Mouse (Mus musculus): ENCODE measurements at regions not wholly inside any gene's neighbourhood (a gene's known extent, or its start where the extent isn't known, plus 50 kb on each side); places are given as distances from the start of the nearest gene placed in this dataset.

DNA sequence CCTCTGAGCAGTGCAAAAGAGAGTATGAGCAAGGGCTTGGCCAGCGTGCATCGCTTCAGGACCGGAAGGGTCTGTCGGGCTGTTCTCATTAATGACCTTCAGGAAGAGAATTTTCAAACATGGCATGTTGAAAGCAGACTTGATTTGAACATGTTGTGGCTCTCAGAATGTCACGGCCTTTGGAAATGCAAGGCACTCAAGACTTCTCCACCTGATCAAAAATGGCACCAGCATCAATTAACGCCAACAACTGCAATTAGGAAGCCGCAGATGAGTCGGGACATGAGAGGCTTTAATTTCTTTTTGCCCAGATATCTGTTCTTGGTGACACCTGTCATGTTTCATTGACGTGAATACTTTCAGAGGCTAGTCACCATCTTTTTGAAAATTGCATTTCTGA is 396.5 kb downstream of the Rnd3 start:
- TF ChIP-seq CTCF (IDR thresholded peaks at IDR 0.05; ENCODE audit: borderline replicate concordance, insufficient read depth, low read length) (no peak), POLR2A (IDR thresholded peaks at IDR 0.05; ENCODE audit: low read depth, low read length) (no peak)
